In genomic region chr6:134983529-134984370, GRCm38 (mm10) we compare ENCODE assay signal across 8 mouse cellular contexts. TPM values are rescaled to one million over a fixed set of nuclear protein-coding genes. Genes with fewer than 3 reads are reported as not detected.
DNase-seq lines count a peak whose midpoint lies in the region; ATAC-seq and TF ChIP-seq lines count a peak whose summit lies in the region.

No protein-coding gene starts in this region.

- peaks cover 12% of the 10 kb centered on the region for H3K4me1 ChIP-seq in bone marrow macrophage, adult 2 months (ENCODE audit: control insufficient read depth, insufficient read depth, low read length)
- H3K4me1 ChIP-seq in embryonic fibroblast, embryonic 13.5 days (ENCODE audit: control insufficient read depth, insufficient read depth, low read length) = no peaks in the 10 kb centered on the region
- peaks cover 29% of the 10 kb centered on the region for H3K4me1 ChIP-seq in heart, embryonic 10.5 days
- H3K4me1 ChIP-seq in kidney, embryonic 14.5 days (ENCODE audit: control insufficient read depth, insufficient read depth, low read length) = no peaks in the 10 kb centered on the region
- H3K4me1 ChIP-seq in limb, embryonic 15.5 days = peaks cover 14% of the 10 kb centered on the region
- H3K4me1 ChIP-seq in midbrain, postnatal 0 days (ENCODE audit: insufficient read depth, low read length) = no peaks in the 10 kb centered on the region

- H3K9me3 ChIP-seq in heart, embryonic 10.5 days = no peaks in the 10 kb centered on the region
- no peaks in the 10 kb centered on the region for H3K9me3 ChIP-seq in kidney, embryonic 14.5 days (ENCODE audit: control insufficient read depth, low read length)
- H3K9me3 ChIP-seq in limb, embryonic 15.5 days = no peaks in the 10 kb centered on the region
- no peaks in the 10 kb centered on the region for H3K9me3 ChIP-seq in midbrain, postnatal 0 days (ENCODE audit: low read length)

- peak; percentile 87 for DNase-seq in A20 (ENCODE audit: low read depth, low spot score)
- DNase-seq in heart, embryonic 10.5 days (ENCODE audit: low spot score) = peak; percentile 95
- peak; percentile 93 for DNase-seq in midbrain, postnatal 0 days (ENCODE audit: low spot score)
- peak; percentile 90 to 94 for DNase-seq in spleen, postnatal 10 days (ENCODE audit: low spot score in 2 of 2)

- TF ChIP-seq POLR2A in bone marrow macrophage, adult 2 months (IDR thresholded peaks at IDR 0.05; ENCODE audit: borderline replicate concordance, low read depth, low read length) = no peak
- peak; percentile 60 for TF ChIP-seq POLR2A in embryonic fibroblast, embryonic 13.5 days (IDR thresholded peaks at IDR 0.05; ENCODE audit: low read depth, low read length)

- no peaks in the 10 kb centered on the region for H3K36me3 ChIP-seq in heart, embryonic 10.5 days
- H3K36me3 ChIP-seq in kidney, embryonic 14.5 days (ENCODE audit: control insufficient read depth, insufficient read depth, low read length) = no peaks in the 10 kb centered on the region
- no peaks in the 10 kb centered on the region for H3K36me3 ChIP-seq in limb, embryonic 15.5 days
- H3K36me3 ChIP-seq in midbrain, postnatal 0 days (ENCODE audit: insufficient read depth, low read length) = no peaks in the 10 kb centered on the region

- peak overlapping the region; percentile 69 for H3K9ac ChIP-seq in kidney, embryonic 14.5 days (ENCODE audit: low read depth, low read length)
- peak overlapping the region; percentile 47 for H3K9ac ChIP-seq in limb, embryonic 15.5 days
- peak overlapping the region; percentile 66 for H3K9ac ChIP-seq in midbrain, postnatal 0 days (replicated peaks; ENCODE audit: low read length, poor library complexity, severe bottlenecking)

- H3K4me2 ChIP-seq in kidney, embryonic 14.5 days (replicated peaks; ENCODE audit: low read depth, low read length) = peak overlapping the region; percentile 94
- H3K4me2 ChIP-seq in limb, embryonic 15.5 days = peak overlapping the region; percentile 92
- H3K4me2 ChIP-seq in midbrain, postnatal 0 days (ENCODE audit: low read depth, low read length, poor library complexity, severe bottlenecking) = peak overlapping the region; percentile 91

- TF ChIP-seq CTCF in bone marrow macrophage, adult 2 months (IDR thresholded peaks at IDR 0.05; ENCODE audit: low read depth, low read length) = peak; percentile 27; the same call in 1 of the 2 replicates
- TF ChIP-seq CTCF in embryonic fibroblast, embryonic 13.5 days (IDR thresholded peaks at IDR 0.05; ENCODE audit: borderline replicate concordance, insufficient read depth, low read length) = peak; percentile 52; the same call in 1 of the 2 replicates
- peak; percentile 83 for TF ChIP-seq CTCF in midbrain, postnatal 0 days (IDR thresholded peaks at IDR 0.05)

- ATAC-seq in kidney, embryonic 14.5 days (ENCODE audit: low FRiP score, low TSS enrichment) = peak; percentile 93
- peak; percentile 75 for ATAC-seq in limb, embryonic 15.5 days (ENCODE audit: insufficient number of reproducible peaks, low FRiP score, low TSS enrichment, low read depth)
- ATAC-seq in midbrain, postnatal 0 days (ENCODE audit: low FRiP score) = peak; percentile 91

- WGBS in heart, embryonic 10.5 days = 2% methylated on average over 62 of the region's 62 CpGs
- WGBS in kidney, embryonic 14.5 days = 3% methylated on average over 62 of the region's 62 CpGs
- WGBS in limb, embryonic 15.5 days = 4% methylated on average over 62 of the region's 62 CpGs
- WGBS in midbrain, postnatal 0 days = 3% methylated on average over 62 of the region's 62 CpGs

- H3K27ac ChIP-seq in bone marrow macrophage, adult 2 months (ENCODE audit: insufficient read depth, low read depth, low read length) = no peak overlapping the region
- no peak overlapping the region for H3K27ac ChIP-seq in embryonic fibroblast, embryonic 13.5 days (ENCODE audit: insufficient read depth, low read length)
- peak overlapping the region; percentile 91 for H3K27ac ChIP-seq in heart, embryonic 10.5 days
- H3K27ac ChIP-seq in kidney, embryonic 14.5 days (ENCODE audit: low read depth, low read length) = peak overlapping the region; percentile 59; the same call in 1 of the 2 replicates
- no peak overlapping the region for H3K27ac ChIP-seq in limb, embryonic 15.5 days
- H3K27ac ChIP-seq in midbrain, postnatal 0 days (ENCODE audit: low read depth, low read length) = 0 out of 2 replicates have a peak overlapping the region, but pooled peaks have one; percentile 38

- H3K27me3 ChIP-seq in heart, embryonic 10.5 days (ENCODE audit: insufficient read depth, poor library complexity, severe bottlenecking) = peaks cover 15% of the 10 kb centered on the region; the same call in 1 of the 2 replicates
- H3K27me3 ChIP-seq in kidney, embryonic 14.5 days (ENCODE audit: control insufficient read depth, insufficient read depth, low read length) = peaks cover 8% of the 10 kb centered on the region
- no peaks in the 10 kb centered on the region for H3K27me3 ChIP-seq in limb, embryonic 15.5 days
- H3K27me3 ChIP-seq in midbrain, postnatal 0 days (ENCODE audit: insufficient read depth, low read length) = no peaks in the 10 kb centered on the region

- H3K4me3 ChIP-seq in bone marrow macrophage, adult 2 months (ENCODE audit: insufficient read depth, low read length) = peak overlapping the region; percentile 93
- peak overlapping the region; percentile 41 for H3K4me3 ChIP-seq in embryonic fibroblast, embryonic 13.5 days (ENCODE audit: insufficient read depth, low read length)
- H3K4me3 ChIP-seq in heart, embryonic 10.5 days = peak overlapping the region; percentile 76
- peak overlapping the region; percentile 51 for H3K4me3 ChIP-seq in kidney, embryonic 14.5 days (ENCODE audit: low read length)
- peak overlapping the region; percentile 58 for H3K4me3 ChIP-seq in limb, embryonic 15.5 days
- peak overlapping the region; percentile 58 for H3K4me3 ChIP-seq in midbrain, postnatal 0 days (ENCODE audit: low read depth, low read length)

RNA-seq across cellular contexts. Expression of gene Apold1, which starts 2.2 kb away (rescaled TPM):
- 0.29 and 0.36 TPM in 2 replicates for polyA plus RNA-seq in bone marrow macrophage, adult 2 months (2012; ENCODE audit: insufficient read depth, insufficient read length, missing spikeins)
- polyA plus RNA-seq in embryonic fibroblast, embryonic 13.5 days (2011; ENCODE audit: insufficient read length, low read depth, missing spikeins) = 0.32 and 0.47 TPM in 2 replicates
- polyA plus RNA-seq in heart, embryonic 10.5 days (2016; fragmentation: Nextera tagmentation; extraction: Ambion mirVana) = 2.2 and 2.9 TPM in 2 replicates
- polyA plus RNA-seq in kidney, embryonic 14.5 days (2014; fragmentation: Nextera tagmentation; extraction: Ambion mirVana) = 4.4 and 4.6 TPM in 2 replicates
- 5.4 and 5.9 TPM in 2 replicates for polyA plus RNA-seq in limb, embryonic 15.5 days (2015; fragmentation: Nextera tagmentation; extraction: Ambion mirVana)
- total RNA-seq in midbrain, postnatal 0 days (2014; rRNA removed) = 5.8 and 6.1 TPM in 2 replicates
- polyA plus RNA-seq in midbrain, postnatal 0 days (2015; fragmentation: Nextera tagmentation; extraction: Ambion mirVana) = 4.3 and 5.1 TPM in 2 replicates

RNA-seq across cellular contexts. Expression of gene Ddx47, which starts 27.7 kb away (rescaled TPM):
- 70.4 and 73.4 TPM in 2 replicates for polyA plus RNA-seq in bone marrow macrophage, adult 2 months (2012; ENCODE audit: insufficient read depth, insufficient read length, missing spikeins)
- polyA plus RNA-seq in embryonic fibroblast, embryonic 13.5 days (2011; ENCODE audit: insufficient read length, low read depth, missing spikeins) = 101 and 121 TPM in 2 replicates
- polyA plus RNA-seq in heart, embryonic 10.5 days (2016; fragmentation: Nextera tagmentation; extraction: Ambion mirVana) = 75.6 and 99.1 TPM in 2 replicates
- 106 and 117 TPM in 2 replicates for polyA plus RNA-seq in kidney, embryonic 14.5 days (2014; fragmentation: Nextera tagmentation; extraction: Ambion mirVana)
- polyA plus RNA-seq in limb, embryonic 15.5 days (2015; fragmentation: Nextera tagmentation; extraction: Ambion mirVana) = 101 and 104 TPM in 2 replicates
- total RNA-seq in midbrain, postnatal 0 days (2014; rRNA removed) = 27.5 and 43.5 TPM in 2 replicates
- polyA plus RNA-seq in midbrain, postnatal 0 days (2015; fragmentation: Nextera tagmentation; extraction: Ambion mirVana) = 58.1 and 58.4 TPM in 2 replicates

Comparison
In these comparisons a context has a peak if more than half of its experiments do, and no peak if none do; other contexts are left out.
1. H3K27ac ChIP-seq: peak in heart, embryonic 10.5 days (single experiment), kidney, embryonic 14.5 days (single experiment) and midbrain, postnatal 0 days (single experiment); none in bone marrow macrophage, adult 2 months (single experiment), embryonic fibroblast, embryonic 13.5 days (single experiment) and limb, embryonic 15.5 days (single experiment).
2. H3K4me3 ChIP-seq: peak in every context shown above with its lines; median percentile 93 in bone marrow macrophage, adult 2 months; 76 in heart, embryonic 10.5 days; 58 in limb, embryonic 15.5 days; 58 in midbrain, postnatal 0 days; 51 in kidney, embryonic 14.5 days; 41 in embryonic fibroblast, embryonic 13.5 days.
3. CTCF ChIP-seq: peak in every context shown above with its lines; median percentile 83 in midbrain, postnatal 0 days; 52 in embryonic fibroblast, embryonic 13.5 days; 27 in bone marrow macrophage, adult 2 months.
4. Peak in every context shown above with its lines, with median percentiles within 50 percentile points of each other: DNase-seq, ATAC-seq, H3K4me2 ChIP-seq and H3K9ac ChIP-seq.